Mouse (Mus musculus) kidney, adult 2 months (tissue): ENCODE measurements at regions not wholly inside any gene's neighbourhood (a gene's known extent, or its start where the extent isn't known, plus 50 kb on each side); places are given as distances from the start of the nearest gene placed in this dataset.

Experiments used
- DNase-seq: peaks from one replicate; pipeline ENCODE4 v3.0.0; 2021
- H3K27ac ChIP-seq: fragments of 200-500 bp; 2 replicates; pipeline ENCODE4 v1.5.1; 2012; ENCODE audit warnings: low read depth, low read length, control low read depth, inconsistent platforms; ENCODE audit not compliant: insufficient read depth
- H3K27me3 ChIP-seq: fragments of 200-500 bp; replicated peaks from 2 replicates; pipeline ENCODE4 v1.6.1; 2012; ENCODE audit warnings: mild to moderate bottlenecking, moderate library complexity, low read length, inconsistent platforms; ENCODE audit not compliant: control insufficient read depth, insufficient read depth
- H3K36me3 ChIP-seq: fragments of 200-500 bp; 2 replicates; pipeline ENCODE4 v1.6.1; 2012; ENCODE audit warnings: mild to moderate bottlenecking, moderate library complexity, low read length, inconsistent platforms; ENCODE audit not compliant: control insufficient read depth, insufficient read depth
- H3K4me1 ChIP-seq: fragments of 200-500 bp; 2 replicates; pipeline ENCODE4 v1.6.1; 2011; ENCODE audit warnings: low read length; ENCODE audit not compliant: control insufficient read depth, insufficient read depth
- H3K4me3 ChIP-seq: fragments of 200-500 bp; 2 replicates; pipeline ENCODE4 v1.5.1; 2011; ENCODE audit warnings: mild to moderate bottlenecking, low read depth, low read length, control low read depth; ENCODE audit not compliant: insufficient read depth
- CTCF ChIP-seq: fragments of 200-500 bp; conservative IDR thresholded peaks from 2 replicates; pipeline ENCODE4 v1.5.1; 2011; ENCODE audit warnings: low read depth, mild to moderate bottlenecking, control low read depth, low read length, moderate library complexity, mixed read lengths; ENCODE audit not compliant: insufficient read depth, insufficient read length
- POLR2A ChIP-seq: fragments of 200-500 bp; IDR thresholded peaks from one replicate; pipeline ENCODE4 v1.6.1; 2011; ENCODE audit warnings: low read depth, low read length, control low read depth
- WGBS: fragments of 180-500 bp; shearing (Covaris S2); methylation state at CpG from one replicate; pipeline ENCODE4 v1.1.7; 2018; 5-methylcytosine and 5-hydroxymethylcytosine counted together

DNA sequence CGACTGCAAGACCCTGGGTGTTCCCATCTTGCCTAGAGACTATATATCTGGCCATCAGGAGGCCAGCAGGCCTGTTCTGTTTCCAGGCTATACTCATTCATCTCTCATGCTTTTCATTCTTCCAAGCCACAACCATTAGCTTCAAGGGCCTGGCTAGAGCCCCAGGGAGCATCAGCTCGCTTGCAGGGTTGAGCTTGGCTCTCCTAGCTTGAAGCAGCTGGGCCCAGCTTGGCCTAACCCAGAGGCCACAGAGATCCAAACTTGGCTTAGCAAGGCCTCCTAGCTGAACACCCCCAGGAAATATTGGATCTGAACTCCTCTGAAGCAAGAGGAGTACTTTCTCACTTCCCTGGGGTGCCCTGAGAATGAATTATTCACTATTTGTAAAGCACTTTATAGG is 50.3 kb upstream of the 3425401B19Rik start:
- WGBS: 83% methylated on average over 2 of the region's 2 CpGs
- no peak for TF ChIP-seq POLR2A
- no peak for TF ChIP-seq CTCF
- no peaks in the 10 kb centered on the region for H3K4me1 ChIP-seq
- no peak overlapping the region for H3K4me3 ChIP-seq
- no peak overlapping the region for H3K27ac ChIP-seq
- peak; percentile 1 for DNase-seq
- no peaks in the 10 kb centered on the region for H3K36me3 ChIP-seq
- no peaks in the 10 kb centered on the region for H3K27me3 ChIP-seq
